Mouse (Mus musculus): ENCODE results near the gene Rbm42.
A peak's percentile ranks its signal among the peaks of the same experiment; 100 is the strongest.

Gene Rbm42

GRCm38 (mm10) chr7:30618658-30619057 lies 31.5 kb downstream of the Rbm42 start:
- DNase-seq (ENCODE audit: low spot score in 2 of 2) = no peak

- no peak for DNase-seq (ENCODE audit: low spot score in 2 of 2)
These were observed 34.9 kb downstream of the Rbm42 start for GRCm38 (mm10) chr7:30615049-30615760.

- DNase-seq (ENCODE audit: low spot score in 2 of 2) = no peak
These were observed 35.7 kb downstream of the Rbm42 start for GRCm38 (mm10) chr7:30614454-30614853.

- peak in 1 of 2 experiments; percentile 53 for DNase-seq (ENCODE audit: low spot score in 2 of 2)
These were observed 36.5 kb downstream of the Rbm42 start for GRCm38 (mm10) chr7:30613529-30614112.

GRCm38 (mm10) chr7:30612654-30613402 lies 37.3 kb downstream of the Rbm42 start, which contains the start of gene Upk1a:
Upk1a (minus strand) TSS chr7:30612847.
- peak in 1 of 2 experiments; percentile 60 for DNase-seq (ENCODE audit: low spot score in 2 of 2)

GRCm38 (mm10) chr7:30610043-30610442 lies 40.1 kb downstream of the Rbm42 start:
- no peak for DNase-seq (ENCODE audit: low spot score in 2 of 2)

GRCm38 (mm10) chr7:30608476-30608875 lies 41.6 kb downstream of the Rbm42 start:
- no peak for DNase-seq (ENCODE audit: low spot score in 2 of 2)

GRCm38 (mm10) chr7:30607706-30608309 lies 42.3 kb downstream of the Rbm42 start:
- DNase-seq (ENCODE audit: low spot score in 2 of 2) = no peak

GRCm38 (mm10) chr7:30604944-30605343 lies 45.2 kb downstream of the Rbm42 start:
- DNase-seq (ENCODE audit: low spot score in 2 of 2) = no peak

- DNase-seq (ENCODE audit: low spot score in 2 of 2) = no peak
These were observed 45.7 kb downstream of the Rbm42 start for GRCm38 (mm10) chr7:30604424-30604823.

GRCm38 (mm10) chr7:30602583-30602982 lies 47.5 kb downstream of the Rbm42 start:
- DNase-seq (ENCODE audit: low spot score in 2 of 2) = peak in 1 of 2 experiments; percentile 78

GRCm38 (mm10) chr7:30600651-30601050 lies 49.5 kb downstream of the Rbm42 start:
- peak; percentile 61 to 86 for DNase-seq (ENCODE audit: low spot score in 2 of 2)

- DNase-seq (ENCODE audit: low spot score in 2 of 2) = peak; percentile 75 to 85
These were observed 50.2 kb downstream of the Rbm42 start for GRCm38 (mm10) chr7:30599933-30600353.

GRCm38 (mm10) chr7:30598786-30599185 lies 51.3 kb downstream of the Rbm42 start, which contains the start of gene Zbtb32:
Zbtb32 (minus strand) TSS chr7:30598909.
- no peak for DNase-seq (ENCODE audit: low spot score in 2 of 2)

- no peak for DNase-seq (ENCODE audit: low spot score in 2 of 2)
These were observed 53.3 kb downstream of the Rbm42 start for GRCm38 (mm10) chr7:30596811-30597210.

- no peak for DNase-seq (ENCODE audit: low spot score in 2 of 2)
These were observed 54.0 kb downstream of the Rbm42 start for GRCm38 (mm10) chr7:30596093-30596492.

- no peak for DNase-seq (ENCODE audit: low spot score in 2 of 2)
These were observed 55.5 kb downstream of the Rbm42 start for GRCm38 (mm10) chr7:30594510-30595024.

- DNase-seq (ENCODE audit: low spot score in 2 of 2) = no peak
These were observed 56.3 kb downstream of the Rbm42 start for GRCm38 (mm10) chr7:30593579-30594509.

GRCm38 (mm10) chr7:30592772-30593423 lies 57.2 kb downstream of the Rbm42 start:
- DNase-seq (ENCODE audit: low spot score in 2 of 2) = no peak

GRCm38 (mm10) chr7:30591605-30591951 lies 58.5 kb downstream of the Rbm42 start:
- DNase-seq (ENCODE audit: low spot score in 2 of 2) = no peak
